Mouse (Mus musculus) spleen, adult 2 months (tissue): Measurements from ENCODE around the gene Bhlhe23. TPM values are rescaled to one million over a fixed set of nuclear protein-coding genes. Genes with fewer than 3 reads are reported as not detected.

Source experiments
- DNase-seq, 2 experiments: peaks; one replicate each; pipeline versions ENCODE4 v3.0.0 to v3.0.0-alpha.2; 2012 to 2021; ENCODE audit warnings: low spot score in 2 of 2, low read depth in 1 of 2
- H3K27ac ChIP-seq: fragments of 200-500 bp; 2 replicates; pipeline ENCODE4 v1.5.1; 2012; ENCODE audit warnings: low read length, inconsistent platforms; ENCODE audit not compliant: insufficient read depth
- H3K27me3 ChIP-seq: fragments of 200-500 bp; 2 replicates; pipeline ENCODE4 v1.6.1; 2012; ENCODE audit warnings: mild to moderate bottlenecking, moderate library complexity, low read length, inconsistent platforms; ENCODE audit not compliant: control insufficient read depth, insufficient read depth
- H3K36me3 ChIP-seq: fragments of 200-500 bp; 2 replicates; pipeline ENCODE4 v1.6.1; 2012; ENCODE audit warnings: mild to moderate bottlenecking, low read length, inconsistent platforms; ENCODE audit not compliant: control insufficient read depth, insufficient read depth
- H3K4me1 ChIP-seq: fragments of 200-500 bp; 2 replicates; pipeline ENCODE4 v1.6.1; 2011; ENCODE audit warnings: inconsistent platforms; ENCODE audit not compliant: control insufficient read depth, insufficient read depth, insufficient read length
- H3K4me3 ChIP-seq: fragments of 200-500 bp; 2 replicates; pipeline ENCODE4 v1.5.1; 2011; ENCODE audit warnings: mild to moderate bottlenecking, inconsistent platforms; ENCODE audit not compliant: insufficient read depth, insufficient read length; ENCODE audit errors: extremely low read depth
- CTCF ChIP-seq: fragments of 200-500 bp; IDR thresholded peaks from 2 replicates; pipeline ENCODE4 v1.5.1; 2011; ENCODE audit warnings: mild to moderate bottlenecking, inconsistent platforms; ENCODE audit not compliant: insufficient read depth, insufficient read length, insufficient replicate concordance; ENCODE audit errors: extremely low read depth
- POLR2A ChIP-seq: fragments of 200-500 bp; IDR thresholded peaks from 2 replicates; pipeline ENCODE4 v1.6.1; 2011; ENCODE audit warnings: low read depth, low read length, inconsistent platforms
- WGBS: fragments of 180-500 bp; shearing (Covaris S2); methylation state at CpG from one replicate; pipeline ENCODE4 v1.1.7; 2018; 5-methylcytosine and 5-hydroxymethylcytosine counted together
- polyA plus RNA-seq: library from polyadenylated mRNA; depleted of rRNA; stranded (reverse); fragments of >200 nt; gene quantifications from 2 replicates; pipeline ENCODE4 v1.2.3, GENCODE M21; 2012

Gene Bhlhe23
- polyA plus RNA-seq, 1 experiment, result not detected

GRCm38 (mm10) chr2:180813982-180814568 lies 37.4 kb upstream of the Bhlhe23 start:
- TF ChIP-seq CTCF, result no peak
- TF ChIP-seq POLR2A, result no peak
- WGBS, result 64% methylated on average over 4 of the region's 4 CpGs
- no peaks in the 10 kb centered on the region for H3K27me3 ChIP-seq
- no peak for DNase-seq
- H3K4me1 ChIP-seq, result no peaks in the 10 kb centered on the region
- H3K4me3 ChIP-seq, result no peak overlapping the region
- no peaks in the 10 kb centered on the region for H3K36me3 ChIP-seq
- H3K27ac ChIP-seq, result no peak overlapping the region

GRCm38 (mm10) chr2:180811002-180811401 lies 34.3 kb upstream of the Bhlhe23 start:
- DNase-seq, result no peak
- Histone ChIP-seq H3K36me3 (no peaks in the 10 kb centered on the region), H3K4me3 (no peak overlapping the region), H3K27ac (no peak overlapping the region), H3K4me1 (no peaks in the 10 kb centered on the region), H3K27me3 (no peaks in the 10 kb centered on the region)
- TF ChIP-seq POLR2A (no peak), CTCF (no peak)
- 42% methylated on average over 2 of the region's 2 CpGs for WGBS

GRCm38 (mm10) chr2:180809510-180809909 lies 32.8 kb upstream of the Bhlhe23 start:
- H3K27me3 ChIP-seq, result no peaks in the 10 kb centered on the region
- H3K27ac ChIP-seq, result no peak overlapping the region
- H3K4me1 ChIP-seq, result no peaks in the 10 kb centered on the region
- WGBS, result 79% methylated on average over 10 of the region's 10 CpGs
- TF ChIP-seq CTCF, result no peak
- TF ChIP-seq POLR2A, result no peak
- DNase-seq, result no peak
- H3K36me3 ChIP-seq, result no peaks in the 10 kb centered on the region
- H3K4me3 ChIP-seq, result no peak overlapping the region

- TF ChIP-seq POLR2A (no peak), CTCF (no peak)
- Histone ChIP-seq H3K4me1 (no peaks in the 10 kb centered on the region), H3K27ac (no peak overlapping the region), H3K27me3 (no peaks in the 10 kb centered on the region), H3K36me3 (no peaks in the 10 kb centered on the region), H3K4me3 (no peak overlapping the region)
- 52% methylated on average over 1 of the region's 1 CpGs for WGBS
- no peak for DNase-seq
Measured at GRCm38 (mm10) chr2:180805966-180806365, 29.3 kb upstream of the Bhlhe23 start.

- Histone ChIP-seq H3K4me3 (no peak overlapping the region), H3K36me3 (no peaks in the 10 kb centered on the region), H3K4me1 (no peaks in the 10 kb centered on the region), H3K27me3 (no peaks in the 10 kb centered on the region; the same call in 1 of the 2 replicates), H3K27ac (no peak overlapping the region)
- 56% methylated on average over 4 of the region's 4 CpGs for WGBS
- DNase-seq, result no peak
- TF ChIP-seq POLR2A (no peak), CTCF (no peak)
Measured at GRCm38 (mm10) chr2:180796008-180796407, 19.3 kb upstream of the Bhlhe23 start.

GRCm38 (mm10) chr2:180795597-180795996 lies 18.9 kb upstream of the Bhlhe23 start:
- TF ChIP-seq CTCF, result no peak
- WGBS, result 45% methylated on average over 3 of the region's 3 CpGs
- Histone ChIP-seq H3K36me3 (no peaks in the 10 kb centered on the region), H3K4me1 (no peaks in the 10 kb centered on the region), H3K27me3 (no peaks in the 10 kb centered on the region; the same call in 1 of the 2 replicates), H3K4me3 (no peak overlapping the region), H3K27ac (no peak overlapping the region)
- DNase-seq, result no peak

- Histone ChIP-seq H3K27ac (no peak overlapping the region), H3K27me3 (no peaks in the 10 kb centered on the region; the same call in 1 of the 2 replicates), H3K4me1 (no peaks in the 10 kb centered on the region), H3K4me3 (no peak overlapping the region), H3K36me3 (no peaks in the 10 kb centered on the region)
- no peak for DNase-seq
- 91% methylated on average over 2 of the region's 2 CpGs for WGBS
- TF ChIP-seq CTCF (no peak), POLR2A (no peak)
Measured at GRCm38 (mm10) chr2:180794422-180794821, 17.7 kb upstream of the Bhlhe23 start.
